ENCODE assay signal across 11 mouse cellular contexts in the genomic region with DNA sequence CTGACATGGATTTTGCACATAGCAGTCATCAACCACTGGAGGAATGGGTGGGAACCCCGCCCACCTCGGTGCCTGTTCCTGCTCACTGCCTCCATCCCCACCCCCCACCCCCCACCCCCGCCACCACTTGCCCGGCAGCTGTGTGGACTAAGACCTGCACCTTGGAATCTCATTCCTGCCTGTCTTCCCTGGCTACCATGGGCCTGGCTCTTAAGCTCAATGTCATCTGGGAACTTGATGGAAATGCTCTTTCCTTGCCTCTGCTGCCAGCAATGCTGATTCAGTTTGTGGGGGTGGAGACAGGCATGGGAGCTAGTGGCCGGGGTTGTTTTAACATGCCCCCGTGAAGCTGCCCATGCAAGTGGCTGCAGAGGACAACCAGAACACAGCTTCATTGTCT. TPM values are rescaled to one million over a fixed set of nuclear protein-coding genes. Genes with fewer than 3 reads are reported as not detected.
A peak's percentile ranks its signal among the peaks of the same experiment; 100 is the strongest.
DNase-seq lines count a peak whose midpoint lies in the region; ATAC-seq and TF ChIP-seq lines count a peak whose summit lies in the region.
"Had no signal": no experiment of that assay in that cellular context is flagged by ENCODE, and none has a peak within 500 bp of the region (broad histone marks: within the 10 kb centered on the region; RNA-seq: fewer than 3 reads in every experiment).

No protein-coding gene starts in this region.

- peak overlapping the region; percentile 32 for H3K27ac ChIP-seq in heart, embryonic 13.5 days (replicated peaks)
- H3K27ac ChIP-seq in ES-Bruce4 (ENCODE audit: insufficient read depth, low read length), result no peak overlapping the region
- no peak overlapping the region for H3K27ac ChIP-seq in embryonic facial prominence, embryonic 15.5 days (replicated peaks)
- H3K27ac ChIP-seq in limb, embryonic 11.5 days (replicated peaks; ENCODE audit: low read depth, low read length), result peak overlapping the region; percentile 1; the same call in 1 of the 2 replicates
- H3K27ac ChIP-seq: heart, adult 2 months had no signal

- H3K9me3 ChIP-seq in heart, embryonic 13.5 days, result no peaks in the 10 kb centered on the region
- H3K9me3 ChIP-seq in ES-Bruce4 (replicated peaks; ENCODE audit: control insufficient read depth, insufficient read depth, low read length, poor library complexity, severe bottlenecking), result no peaks in the 10 kb centered on the region
- no peaks in the 10 kb centered on the region for H3K9me3 ChIP-seq in embryonic facial prominence, embryonic 15.5 days (replicated peaks)
- no peaks in the 10 kb centered on the region for H3K9me3 ChIP-seq in limb, embryonic 11.5 days (ENCODE audit: control insufficient read depth, low read length)
- H3K9me3 ChIP-seq: G1E had no signal

- H3K4me2 ChIP-seq in heart, embryonic 13.5 days, result peak overlapping the region; percentile 35
- H3K4me2 ChIP-seq in embryonic facial prominence, embryonic 15.5 days (replicated peaks), result peak overlapping the region; percentile 8; the same call in 1 of the 2 replicates
- peak overlapping the region; percentile 7; the same call in 1 of the 2 replicates for H3K4me2 ChIP-seq in limb, embryonic 11.5 days (ENCODE audit: low read depth, severe bottlenecking)

- H3K4me3 ChIP-seq in heart, embryonic 13.5 days, result no peak overlapping the region
- H3K4me3 ChIP-seq in ES-Bruce4 (ENCODE audit: low read depth, low read length), result 0 out of 2 replicates have a peak overlapping the region, but pooled peaks have one; percentile 21
- H3K4me3 ChIP-seq in embryonic facial prominence, embryonic 15.5 days (replicated peaks), result no peak overlapping the region
- H3K4me3 ChIP-seq in limb, embryonic 11.5 days (ENCODE audit: low read depth, low read length), result no peak overlapping the region
- H3K4me3 ChIP-seq: heart, adult 2 months had no signal

- no peak for ATAC-seq in heart, embryonic 13.5 days (ENCODE audit: extremely low read depth, insufficient number of reproducible peaks, low FRiP score, low TSS enrichment)
- no peak for ATAC-seq in embryonic facial prominence, embryonic 15.5 days (ENCODE audit: insufficient number of reproducible peaks, low FRiP score, low TSS enrichment, low read depth)
- no peak for ATAC-seq in limb, embryonic 11.5 days (ENCODE audit: insufficient number of reproducible peaks, low FRiP score, low TSS enrichment, low read depth)

- TF ChIP-seq CTCF in ES-Bruce4 (IDR thresholded peaks at IDR 0.05; ENCODE audit: low read depth, low read length), result no peak

- TF ChIP-seq EP300 in ES-Bruce4 (IDR thresholded peaks at IDR 0.05; ENCODE audit: insufficient read depth, low read depth, low read length), result no peak

- no peak for TF ChIP-seq POLR2A in ES-Bruce4 (IDR thresholded peaks at IDR 0.05; ENCODE audit: insufficient read depth, low read length)

- H3K9ac ChIP-seq in heart, embryonic 13.5 days, result no peak overlapping the region
- no peak overlapping the region; the same call in 1 of the 2 replicates for H3K9ac ChIP-seq in ES-Bruce4 (ENCODE audit: low read depth, poor library complexity, severe bottlenecking)
- no peak overlapping the region for H3K9ac ChIP-seq in embryonic facial prominence, embryonic 15.5 days
- no peak overlapping the region for H3K9ac ChIP-seq in limb, embryonic 11.5 days (ENCODE audit: low read length)

- no peaks in the 10 kb centered on the region for H3K36me3 ChIP-seq in heart, embryonic 13.5 days
- no peaks in the 10 kb centered on the region for H3K36me3 ChIP-seq in ES-Bruce4 (ENCODE audit: control insufficient read depth, insufficient read depth, low read length, poor library complexity, severe bottlenecking)
- no peaks in the 10 kb centered on the region for H3K36me3 ChIP-seq in embryonic facial prominence, embryonic 15.5 days
- no peaks in the 10 kb centered on the region for H3K36me3 ChIP-seq in limb, embryonic 11.5 days (ENCODE audit: control insufficient read depth, insufficient read depth, low read length)
- H3K36me3 ChIP-seq: G1E had no signal

- H3K27me3 ChIP-seq in heart, embryonic 13.5 days (replicated peaks), result no peaks in the 10 kb centered on the region; the same call in 1 of the 2 replicates
- no peaks in the 10 kb centered on the region for H3K27me3 ChIP-seq in ES-Bruce4 (ENCODE audit: control insufficient read depth, insufficient read depth, low read length, poor library complexity, severe bottlenecking)
- H3K27me3 ChIP-seq in embryonic facial prominence, embryonic 15.5 days, result no peaks in the 10 kb centered on the region
- no peaks in the 10 kb centered on the region for H3K27me3 ChIP-seq in limb, embryonic 11.5 days (ENCODE audit: control insufficient read depth, insufficient read depth, low read length)

- peaks cover 19% of the 10 kb centered on the region for H3K4me1 ChIP-seq in heart, embryonic 13.5 days
- no peaks in the 10 kb centered on the region for H3K4me1 ChIP-seq in ES-Bruce4 (ENCODE audit: control insufficient read depth, insufficient read depth, low read length)
- peaks cover 9% of the 10 kb centered on the region; the same call in 1 of the 2 replicates for H3K4me1 ChIP-seq in embryonic facial prominence, embryonic 15.5 days
- peaks cover 9% of the 10 kb centered on the region for H3K4me1 ChIP-seq in limb, embryonic 11.5 days (ENCODE audit: control insufficient read depth, insufficient read depth, low read length)

- no peak for DNase-seq in heart, adult 9 months (ENCODE audit: low spot score in 2 of 2)
- DNase-seq in limb, embryonic 11.5 days (ENCODE audit: low spot score), result no peak
- no peak for DNase-seq in layer of hippocampus, adult 9-11 months
- no peak for DNase-seq in right cerebral cortex, postnatal 10 days (ENCODE audit: low spot score in 2 of 2)
- DNase-seq in right cerebral cortex, postnatal 25 days, result no peak
- DNase-seq: heart, adult 2 months; right cerebral cortex, postnatal 4 days had no signal

- WGBS in heart, embryonic 13.5 days, result 31% methylated on average over 6 of the region's 6 CpGs
- 27% methylated on average over 6 of the region's 6 CpGs for WGBS in embryonic facial prominence, embryonic 15.5 days
- 30% methylated on average over 6 of the region's 6 CpGs for WGBS in limb, embryonic 11.5 days

RNA-seq across cellular contexts. Expression of a gene that starts 17.3 kb away (rescaled TPM):
- polyA plus RNA-seq in heart, embryonic 13.5 days (2015; fragmentation: Nextera tagmentation; extraction: Ambion mirVana), result 7.2 and 7.6 TPM in 2 replicates
- 11.4 and 12.8 TPM in 2 replicates for polyA plus RNA-seq in ES-Bruce4 (2011; ENCODE audit: insufficient read depth, insufficient read length, low read depth, missing spikeins)
- polyA plus RNA-seq in embryonic facial prominence, embryonic 15.5 days (2015; fragmentation: Nextera tagmentation; extraction: Ambion mirVana), result 29.5 and 31.0 TPM in 2 replicates
- 12.4 and 13.5 TPM in 2 replicates for polyA plus RNA-seq in limb, embryonic 11.5 days (2014; fragmentation: Nextera tagmentation; extraction: Ambion mirVana)
- polyA plus RNA-seq: G1E had no signal

Comparison
In these comparisons a context has a peak if more than half of its experiments do, and no peak if none do; other contexts are left out.
1. H3K27ac ChIP-seq: peak in heart, embryonic 13.5 days (single experiment) and limb, embryonic 11.5 days (single experiment); none in ES-Bruce4 (single experiment) and embryonic facial prominence, embryonic 15.5 days (single experiment).
2. Peak in every context shown above with its lines, with median percentiles within 50 percentile points of each other: H3K4me2 ChIP-seq.